Mouse (Mus musculus) ES-Bruce4 (cell line): Measurements from ENCODE around the gene Sox13.

Experiments
- CTCF ChIP-seq: IDR thresholded peaks from one replicate; pipeline ENCODE4 v1.8.1; 2011; ENCODE audit warnings: low read depth, low read length
- EP300 ChIP-seq: IDR thresholded peaks from 2 replicates; pipeline ENCODE4 v1.6.1; 2011; ENCODE audit warnings: low read depth, low read length; ENCODE audit not compliant: insufficient read depth
- POLR2A ChIP-seq: IDR thresholded peaks from one replicate; pipeline ENCODE4 v1.8.1; 2011; ENCODE audit warnings: low read length; ENCODE audit not compliant: insufficient read depth

DNA sequence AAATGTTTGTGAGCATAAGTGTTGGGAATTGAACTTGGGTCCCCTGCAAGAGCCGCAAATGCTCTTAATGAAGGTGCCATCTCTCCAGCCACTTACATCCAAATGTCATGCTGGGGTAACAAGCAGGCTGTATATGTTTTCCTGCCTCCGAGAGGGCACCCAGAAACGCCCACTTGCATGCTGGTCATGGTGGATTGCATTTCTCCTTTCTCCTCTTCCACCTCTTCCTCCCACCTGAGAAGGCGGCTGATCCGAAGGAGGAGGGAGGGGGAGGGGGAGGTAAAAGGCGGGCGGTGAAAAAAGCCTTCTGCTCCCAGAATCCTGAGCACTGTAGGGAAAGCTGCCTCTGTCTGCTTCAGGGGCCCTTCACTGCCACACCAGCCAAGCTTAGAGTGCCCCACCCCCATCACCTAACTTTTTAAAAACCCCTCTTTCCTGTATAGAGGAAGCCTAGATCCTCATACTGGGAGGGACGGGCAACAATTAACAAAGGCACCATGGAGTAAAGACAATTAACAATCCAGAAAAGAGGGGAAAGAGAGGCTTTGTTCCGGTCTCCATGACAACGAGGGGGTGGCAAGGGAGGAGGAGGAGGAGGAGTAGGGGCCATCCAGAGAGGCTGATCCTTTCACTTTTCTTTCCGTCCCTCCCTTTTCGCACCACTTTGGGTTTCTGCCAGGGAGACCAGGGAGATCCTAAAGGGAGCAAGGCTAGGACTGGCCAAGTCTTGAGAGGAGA lies 10.0 kb upstream of the Sox13 start:
- TF ChIP-seq CTCF (no peak), POLR2A (no peak), EP300 (no peak)
